Mouse (Mus musculus) yolk sac, embryonic 10.5 days (tissue): ENCODE measurements around the gene Cd4.

Source experiments
- DNase-seq: peaks from one replicate; pipeline ENCODE4 v3.0.0-alpha.2; 2017; ENCODE audit warnings: low spot score

The Cd4 gene

DNA sequence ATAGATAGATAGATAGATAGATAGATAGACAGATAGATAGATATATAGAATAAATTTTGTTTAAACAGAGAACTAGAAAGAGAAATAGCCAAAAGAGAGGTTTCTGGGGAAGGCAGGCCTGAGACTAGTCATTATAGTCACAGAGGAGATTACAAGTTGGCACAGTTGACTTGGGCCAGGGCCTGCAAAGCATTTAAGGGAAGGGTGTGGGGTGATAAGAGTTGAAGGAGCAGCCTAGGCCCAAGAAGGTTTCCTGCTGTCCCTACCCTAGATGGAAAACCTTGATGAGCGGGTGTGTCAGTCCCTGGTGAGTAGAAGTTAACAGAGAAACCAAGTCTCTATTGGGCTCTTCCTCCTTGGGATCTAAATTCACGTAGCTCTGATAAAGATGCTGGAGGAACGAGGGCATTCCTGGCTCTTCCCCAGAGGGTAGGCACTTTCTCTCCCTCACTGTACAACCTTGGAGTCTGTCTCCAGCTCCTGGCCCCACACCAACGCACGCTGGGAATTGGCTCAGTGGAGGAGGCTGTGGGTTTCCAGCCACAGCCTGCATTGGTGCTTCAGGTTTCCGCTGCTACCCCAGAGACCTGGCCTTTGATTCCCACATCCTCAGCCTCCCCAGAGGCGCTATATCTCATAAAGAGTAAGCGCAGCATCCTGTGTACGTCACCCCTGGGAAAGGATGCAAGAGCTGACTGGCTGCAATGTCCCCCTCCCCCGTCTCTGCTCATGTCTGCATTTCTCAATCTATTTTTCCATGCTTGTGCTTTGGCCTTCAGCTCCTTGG is 3.1 kb downstream of the Cd4 start:
- no peak for DNase-seq

DNA sequence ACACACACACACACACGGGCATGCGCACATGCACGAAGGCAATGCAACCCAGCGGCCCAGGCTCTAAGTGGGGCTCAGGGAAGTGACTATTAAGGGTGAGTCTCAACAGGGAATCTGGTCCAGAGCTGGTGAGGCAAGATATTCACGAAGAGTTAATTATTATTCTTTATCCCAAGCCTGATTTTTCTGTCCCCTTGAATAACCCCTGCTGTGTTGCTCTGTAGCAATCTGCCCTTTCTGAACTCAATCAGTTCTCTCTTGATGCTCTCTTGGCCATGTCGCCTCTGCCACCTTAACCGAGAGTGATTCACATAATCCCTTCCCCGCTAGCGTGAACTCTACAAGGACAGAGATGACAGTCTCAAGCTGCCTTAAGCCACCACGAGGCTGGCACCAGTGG is 4.7 kb downstream of the Cd4 start:
- no peak for DNase-seq

- no peak for DNase-seq
Observed at GRCm38 (mm10) chr6:124881821-124882220, 6.2 kb downstream of the Cd4 start.

DNA sequence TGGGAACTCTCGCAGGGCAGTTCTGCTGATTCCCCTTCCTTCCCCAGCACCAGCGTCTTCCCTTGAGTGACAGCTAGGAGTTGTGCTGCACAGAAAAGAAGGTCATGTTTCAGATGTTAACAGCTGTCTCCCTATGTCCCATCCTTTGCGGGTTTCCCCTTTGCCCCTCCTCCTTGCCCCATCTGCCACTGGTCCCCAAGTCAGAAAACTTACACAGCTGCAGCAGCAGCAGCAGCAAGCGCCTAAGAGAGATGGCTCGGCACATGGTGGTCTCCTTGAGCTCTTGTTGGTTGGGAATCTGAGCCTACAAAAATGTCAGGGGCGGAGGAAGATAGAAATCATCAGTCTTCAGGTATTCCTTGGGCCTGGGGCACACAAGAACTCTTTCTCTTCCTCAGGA is 8.6 kb downstream of the Cd4 start:
- no peak for DNase-seq

GRCm38 (mm10) chr6:124874348-124874747 is 13.7 kb downstream of the Cd4 start:
- no peak for DNase-seq

- DNase-seq = no peak
Observed at GRCm38 (mm10) chr6:124866560-124866959, 21.5 kb downstream of the Cd4 start.

DNA sequence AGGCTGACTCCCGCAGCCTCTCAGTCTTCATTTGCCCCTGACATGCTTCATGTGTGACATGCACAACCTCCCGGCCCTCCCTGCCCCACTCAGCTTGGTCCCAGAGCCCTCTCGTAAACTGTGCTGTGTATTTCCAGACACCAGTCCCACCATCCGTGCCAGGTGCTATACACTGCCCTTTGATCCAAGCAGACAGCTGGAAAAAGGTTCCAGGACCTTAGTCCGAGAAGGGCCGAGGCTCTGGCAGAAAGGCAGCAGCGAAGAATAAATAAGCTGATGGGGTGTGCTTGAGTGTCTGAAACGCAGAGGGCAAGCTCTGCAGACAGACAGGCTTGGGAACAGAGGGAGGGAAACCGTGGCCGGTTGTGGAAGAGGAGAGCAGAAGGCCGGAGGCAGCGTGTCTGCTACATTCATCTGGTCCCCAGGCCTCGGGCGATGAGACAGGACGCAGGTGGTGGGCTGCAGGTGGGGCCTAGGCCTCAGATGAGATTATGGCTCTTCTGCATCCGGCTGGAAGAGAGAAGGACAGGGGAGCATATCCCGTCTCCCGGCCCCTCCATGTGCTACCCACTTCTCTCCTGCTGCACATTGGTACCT is 22.2 kb downstream of the Cd4 start:
- DNase-seq = no peak

- DNase-seq = peak; percentile 65
Observed at GRCm38 (mm10) chr6:124863658-124864298, 24.2 kb downstream of the Cd4 start, which contains the start of gene Gpr162. TSS of gene Gpr162 (minus strand) at chr6:124863983.

GRCm38 (mm10) chr6:124863125-124863657 is 24.8 kb downstream of the Cd4 start:
- no peak for DNase-seq

GRCm38 (mm10) chr6:124862406-124863124 is 25.5 kb downstream of the Cd4 start:
- DNase-seq = no peak

DNA sequence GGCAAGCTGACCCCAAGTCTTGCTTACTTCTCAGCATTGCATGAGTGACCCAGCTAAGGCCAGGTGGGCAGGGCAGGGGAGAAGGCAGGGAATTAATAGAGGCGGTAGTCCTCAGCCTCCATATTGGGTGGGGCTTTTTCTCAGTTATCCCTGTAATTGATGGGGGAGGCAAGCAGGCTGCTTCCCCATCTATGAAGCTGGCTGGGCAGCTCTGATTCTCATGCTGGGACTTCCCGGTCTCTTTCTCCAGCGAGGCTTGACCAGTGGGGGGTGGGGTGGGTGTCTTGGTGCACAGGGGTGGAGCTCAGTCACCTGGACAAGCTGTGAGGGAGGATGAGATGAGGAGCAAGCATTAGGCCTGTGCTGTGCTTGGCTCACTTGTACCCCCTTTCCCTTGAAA is 26.2 kb downstream of the Cd4 start:
- no peak for DNase-seq

DNA sequence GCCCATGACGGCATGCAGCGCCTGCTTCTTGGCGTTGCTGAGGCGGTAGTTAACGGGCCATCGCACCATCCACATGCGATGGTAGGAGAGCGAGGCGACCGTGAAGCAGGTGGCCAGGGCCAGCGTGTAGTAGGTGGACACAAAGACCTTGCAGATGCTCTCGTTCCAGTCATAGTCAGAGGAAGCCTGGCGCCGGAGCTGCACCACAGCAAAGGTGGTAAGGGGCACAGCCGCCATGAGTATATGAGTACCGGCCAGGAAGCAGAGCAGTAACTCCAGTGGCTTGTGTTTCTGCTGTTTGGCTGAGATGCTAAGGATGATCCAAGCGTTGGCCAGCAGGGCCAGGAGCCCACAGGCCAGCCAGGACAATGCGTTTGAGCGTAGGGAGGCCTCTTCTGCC is 26.8 kb downstream of the Cd4 start:
- no peak for DNase-seq

DNA sequence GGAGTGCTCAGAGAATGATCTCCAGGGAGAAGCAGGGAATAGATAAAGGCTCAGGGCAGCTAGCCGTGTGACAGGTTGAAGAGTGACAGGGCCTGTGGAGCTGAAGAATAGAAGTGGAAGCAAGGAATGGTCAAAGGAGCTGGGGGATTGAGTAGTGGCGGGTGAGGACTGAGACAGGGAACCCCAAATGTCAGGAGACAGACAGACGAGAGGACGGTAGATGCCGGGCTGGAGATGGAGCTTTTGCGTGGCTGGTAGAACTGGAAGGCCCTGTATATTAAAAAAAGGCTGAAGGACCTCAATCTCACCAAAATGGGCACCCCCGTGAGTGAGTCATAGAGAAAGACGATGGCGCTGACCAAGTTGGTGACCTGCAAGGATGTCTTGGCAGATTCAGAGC is 27.5 kb downstream of the Cd4 start:
- no peak for DNase-seq

GRCm38 (mm10) chr6:124859725-124860124 is 28.3 kb downstream of the Cd4 start:
- DNase-seq = peak; percentile 69

DNA sequence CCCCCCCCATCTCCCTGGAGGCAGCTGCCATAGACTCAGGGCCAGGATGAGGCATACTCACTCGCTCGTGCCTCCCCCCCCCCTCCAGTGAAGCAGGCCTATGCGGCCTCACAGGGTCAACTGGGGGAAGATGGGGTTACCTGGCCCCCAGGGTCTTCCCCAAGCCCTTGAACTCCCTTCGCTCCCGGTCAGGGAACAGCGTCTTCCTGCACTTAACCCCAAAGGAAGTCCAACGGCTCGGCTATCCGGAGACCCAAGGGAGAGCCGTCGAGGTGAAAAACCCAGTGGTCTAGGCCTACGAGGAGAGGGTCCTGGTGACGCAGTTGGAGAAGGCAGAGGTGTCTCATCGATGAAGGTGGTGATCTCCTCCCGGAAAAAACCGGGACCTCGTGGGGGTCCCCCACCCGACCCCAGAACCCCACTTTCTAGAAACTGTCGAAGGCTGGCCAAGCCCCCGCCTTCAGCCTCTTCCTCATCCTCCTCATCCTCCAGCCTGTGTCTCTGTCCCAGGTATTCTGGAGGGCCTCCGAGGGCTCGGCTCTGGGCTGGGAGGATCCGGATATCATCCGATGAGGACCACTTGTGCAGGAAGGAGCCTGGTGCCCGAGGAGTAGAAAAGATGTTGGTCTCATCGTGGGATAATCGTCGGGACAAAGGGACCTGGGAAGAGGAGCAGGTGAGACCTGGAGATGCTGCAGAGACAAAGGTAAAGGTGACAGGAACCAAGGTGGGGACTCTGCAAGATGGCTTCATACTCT is 29.3 kb downstream of the Cd4 start:
- no peak for DNase-seq

DNA sequence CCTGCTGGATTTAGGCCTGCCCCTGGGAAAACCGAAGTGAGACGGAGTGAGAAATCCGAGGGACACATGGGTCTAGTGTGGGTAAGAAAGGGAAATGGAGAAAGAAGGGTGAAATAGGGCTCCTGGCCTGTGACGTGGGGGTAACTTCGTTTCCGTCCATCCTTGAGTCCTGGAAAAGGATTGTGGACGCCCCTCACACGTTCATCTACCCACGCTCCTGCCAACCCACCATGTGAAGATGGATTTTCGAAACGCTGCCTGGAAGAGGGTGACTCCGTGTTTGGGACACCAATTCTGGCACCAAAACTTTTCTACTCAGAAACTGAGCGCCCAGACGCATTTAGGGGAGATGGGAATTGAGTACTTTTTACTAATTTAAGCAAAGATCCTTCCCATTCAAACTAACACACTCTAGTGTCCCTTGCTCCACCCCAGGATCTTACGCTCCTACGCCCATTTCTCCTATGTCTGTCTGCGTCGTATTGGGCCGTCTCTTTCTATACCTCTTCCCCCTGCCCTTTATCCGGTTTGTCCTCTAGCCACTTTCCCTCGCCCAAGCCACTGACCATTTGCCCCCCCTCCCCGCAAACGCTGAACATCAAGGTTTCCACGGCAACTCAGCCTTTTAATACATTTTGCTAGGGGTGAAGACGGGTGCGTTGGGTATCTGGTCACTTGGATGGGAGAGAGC is 30.0 kb downstream of the Cd4 start:
- DNase-seq = no peak

DNA sequence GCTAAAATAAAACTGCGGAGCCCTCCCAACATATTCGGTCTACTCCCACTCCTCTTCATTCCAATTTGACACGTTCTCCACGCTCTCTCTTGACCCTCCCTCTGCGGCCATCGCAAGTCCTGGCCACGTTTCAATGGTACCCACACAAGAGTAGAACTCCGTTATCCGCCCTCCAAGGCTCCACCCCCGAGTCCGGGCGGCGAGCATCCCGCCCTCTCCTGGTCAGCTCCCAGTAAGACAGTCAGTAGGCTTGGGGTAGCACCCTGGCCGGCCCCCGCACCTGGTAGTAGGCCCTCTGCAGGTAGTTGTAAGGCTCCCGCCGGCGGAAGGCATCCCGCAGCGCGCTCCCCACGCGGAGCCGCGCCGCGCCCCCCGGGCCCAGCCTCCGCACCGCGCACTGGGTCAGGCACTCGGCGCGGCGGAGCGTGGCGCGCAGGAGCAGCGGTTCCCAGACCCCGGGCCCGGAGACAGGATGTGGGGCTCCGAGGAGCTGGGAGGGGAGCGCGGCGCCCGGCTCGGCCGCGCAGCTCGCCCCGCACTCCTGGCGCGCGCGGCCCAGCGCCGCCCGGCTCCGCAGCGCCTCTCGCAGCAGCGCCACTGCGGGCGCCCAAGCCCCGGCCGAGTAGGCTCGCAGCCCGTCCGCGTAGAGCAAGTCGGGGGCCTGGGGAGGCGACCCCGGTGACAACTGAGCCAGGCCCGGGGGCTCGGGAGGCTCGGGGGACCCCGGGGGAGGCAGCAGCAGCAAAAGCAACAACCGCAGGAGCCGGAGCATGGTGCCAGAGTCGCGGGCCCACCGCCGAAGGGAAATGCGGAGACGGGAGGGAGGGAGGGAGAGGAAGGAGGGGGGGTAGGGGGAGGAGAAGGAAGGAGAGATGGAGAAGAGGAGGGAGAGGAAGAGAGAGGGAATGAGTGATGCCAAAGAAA is 30.8 kb downstream of the Cd4 start, which contains the start of gene P3h3:
TSS of gene P3h3 (minus strand) at position 837 of the 924 bp plus-strand sequence.
- DNase-seq = peak; percentile 85

GRCm38 (mm10) chr6:124856321-124856720 is 31.7 kb downstream of the Cd4 start:
- peak; percentile 68 for DNase-seq

- no peak for DNase-seq
Observed at GRCm38 (mm10) chr6:124854647-124855046, 33.4 kb downstream of the Cd4 start.

GRCm38 (mm10) chr6:124850535-124850934 is 37.5 kb downstream of the Cd4 start:
- no peak for DNase-seq
